Mouse (Mus musculus) heart, embryonic 13.5 days (tissue): ENCODE data around the gene Etl4. TPM values are rescaled to one million over a fixed set of nuclear protein-coding genes. Genes with fewer than 3 reads are reported as not detected.

Experiments
- ATAC-seq: fragments of 200-750 bp; cut with Nextera tagmentation; 2 replicates; pipeline ENCODE4 v1.8.0; 2017; ENCODE audit warnings: moderate TSS enrichment; ENCODE audit not compliant: insufficient number of reproducible peaks, low FRiP score, low TSS enrichment; ENCODE audit errors: extremely low read depth
- H3K27ac ChIP-seq: fragments of 300-500 bp; sonication (generic); replicated peaks from 2 replicates; pipeline ENCODE4 v1.5.1; 2015; ENCODE audit warnings: moderate library complexity, mild to moderate bottlenecking, inconsistent platforms
- H3K27me3 ChIP-seq: fragments of 300-500 bp; sonication (generic); replicated peaks from 2 replicates; pipeline ENCODE4 v1.6.1; 2015; ENCODE audit warnings: mild to moderate bottlenecking, inconsistent platforms
- H3K36me3 ChIP-seq: fragments of 300-500 bp; sonication (generic); 2 replicates; pipeline ENCODE4 v1.6.1; 2015; ENCODE audit warnings: mild to moderate bottlenecking, inconsistent platforms
- H3K4me1 ChIP-seq: fragments of 300-500 bp; sonication (generic); 2 replicates; pipeline ENCODE4 v1.6.1; 2015; ENCODE audit warnings: inconsistent platforms
- H3K4me2 ChIP-seq: fragments of 300-500 bp; sonication (generic); 2 replicates; pipeline ENCODE4 v1.6.1; 2015; ENCODE audit warnings: inconsistent platforms, mild to moderate bottlenecking, moderate library complexity
- H3K4me3 ChIP-seq: fragments of 300-500 bp; sonication (generic); 2 replicates; pipeline ENCODE4 v1.5.1; 2015; ENCODE audit warnings: moderate library complexity, mild to moderate bottlenecking, inconsistent platforms
- H3K9ac ChIP-seq: fragments of 300-500 bp; sonication (generic); 2 replicates; pipeline ENCODE4 v1.6.1; 2015; ENCODE audit warnings: inconsistent platforms, mild to moderate bottlenecking, moderate library complexity
- H3K9me3 ChIP-seq: fragments of 300-500 bp; sonication (generic); 2 replicates; pipeline ENCODE4 v1.6.1; 2016; ENCODE audit warnings: inconsistent platforms
- WGBS: fragments of 180-500 bp; shearing (Covaris S2); methylation state at CpG from one replicate; pipeline ENCODE4 v1.1.7; 2015; ENCODE audit warnings: mixed read lengths; 5-methylcytosine and 5-hydroxymethylcytosine counted together
- polyA plus RNA-seq: library from polyadenylated mRNA; unstranded; fragments of >200 nt; fragmentation: Nextera tagmentation; extraction: Ambion mirVana; gene quantifications from 2 replicates; pipeline ENCODE4 v1.2.1, GENCODE M21; 2015

Gene Etl4
- 7.5 and 8.4 TPM in 2 replicates for polyA plus RNA-seq

DNA sequence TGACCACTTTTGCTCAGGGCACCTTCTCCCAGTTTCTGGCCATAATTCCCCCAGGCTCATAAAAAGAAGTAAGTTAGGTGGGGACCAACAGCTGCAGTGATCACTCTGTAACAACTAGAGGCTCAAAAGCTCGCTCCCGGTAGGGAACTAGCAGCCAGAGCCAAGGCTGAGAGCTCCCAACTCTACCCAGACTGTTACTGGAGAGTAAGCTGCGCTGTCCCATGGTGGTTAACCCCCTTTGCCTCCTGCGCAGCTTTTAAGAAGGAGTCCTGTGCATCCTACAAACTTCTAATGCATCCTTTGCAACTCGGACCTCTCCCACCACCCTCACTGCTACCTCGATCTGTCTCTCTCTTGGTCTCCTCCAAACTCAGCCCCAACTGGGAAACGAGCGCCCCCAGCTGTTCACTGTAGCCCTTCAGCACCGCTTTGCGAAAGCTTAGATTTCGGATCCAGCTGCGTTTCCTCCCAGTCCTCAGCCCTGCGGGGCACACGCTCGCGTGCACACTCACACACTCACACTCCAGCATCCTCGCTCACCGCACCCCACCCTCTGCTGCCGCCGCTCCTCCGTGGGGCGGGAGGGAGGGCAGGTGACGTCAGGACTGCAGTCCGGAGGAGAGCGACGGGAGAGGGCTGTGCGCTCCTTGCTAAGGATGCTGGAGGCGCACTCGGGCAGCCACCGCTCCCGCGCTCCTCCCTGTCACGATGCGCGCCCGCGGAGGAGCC, at the start of gene Etl4:
Etl4 (plus strand) TSS at position 610 of the 729 bp plus-strand sequence.
- Histone ChIP-seq H3K4me3 (peak within 1 kb of the TSS; percentile 57), H3K27me3 (peaks cover 50% of the 10 kb centered on the region), H3K27ac (no peak within 1 kb of the TSS), H3K4me1 (peaks cover 16% of the 10 kb centered on the region), H3K4me2 (peak within 1 kb of the TSS; percentile 88), H3K9ac (peak within 1 kb of the TSS; percentile 52), H3K9me3 (no peaks in the 10 kb centered on the region), H3K36me3 (no peaks in the 10 kb centered on the region)
- under 1% methylated on average over 37 of the region's 37 CpGs for WGBS
- ATAC-seq, result 0 out of 2 replicates have a peak, but pooled peaks have one; percentile 51

DNA sequence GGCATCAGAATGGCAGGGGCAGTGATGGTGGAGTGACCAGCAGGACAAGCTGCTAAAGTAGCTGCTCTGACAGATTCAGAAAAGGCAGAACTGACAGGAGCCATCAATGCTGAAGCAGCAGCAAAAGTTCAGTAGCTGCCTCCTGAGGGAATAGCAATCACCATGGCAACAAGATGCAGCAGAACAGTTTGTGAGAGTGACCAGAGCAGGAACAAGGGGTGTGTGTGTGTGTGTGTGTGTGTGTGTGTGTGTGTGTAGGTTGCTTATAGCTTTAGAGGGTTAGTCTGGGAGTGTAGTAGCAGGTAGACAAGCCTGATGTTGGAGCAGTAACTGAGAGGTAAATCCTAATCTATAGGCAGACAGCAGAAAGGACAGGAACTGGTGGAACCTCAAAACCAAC, 40.4 kb upstream of the Etl4 start:
- no peaks in the 10 kb centered on the region for H3K9me3 ChIP-seq
- H3K4me3 ChIP-seq, result no peak overlapping the region
- H3K9ac ChIP-seq, result no peak overlapping the region
- no peaks in the 10 kb centered on the region for H3K36me3 ChIP-seq
- H3K4me1 ChIP-seq, result no peaks in the 10 kb centered on the region
- H3K27me3 ChIP-seq, result no peaks in the 10 kb centered on the region
- H3K27ac ChIP-seq, result no peak overlapping the region
- H3K4me2 ChIP-seq, result no peak overlapping the region
- ATAC-seq, result no peak

DNA sequence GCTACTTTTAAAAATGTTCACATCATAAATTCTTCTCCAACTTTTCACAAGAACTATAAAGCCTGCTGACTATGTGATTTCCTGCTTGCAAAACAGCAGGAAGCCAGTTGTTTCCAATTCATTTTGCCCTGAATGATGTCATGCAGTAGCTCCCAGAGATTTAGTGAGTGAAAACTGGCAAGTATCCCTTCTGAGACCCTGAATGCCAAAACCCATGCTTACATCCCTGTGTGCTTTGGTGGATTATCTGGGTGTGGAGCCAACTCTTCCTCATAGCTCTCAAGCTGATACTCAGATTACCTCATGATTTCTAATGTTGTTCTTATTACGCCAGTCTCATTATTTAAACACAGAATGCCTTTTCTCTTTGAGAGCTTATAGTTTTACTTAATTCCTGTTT, 37.7 kb upstream of the Etl4 start:
- H3K9me3 ChIP-seq, result no peaks in the 10 kb centered on the region
- no peaks in the 10 kb centered on the region for H3K27me3 ChIP-seq
- no peak overlapping the region for H3K9ac ChIP-seq
- no peak overlapping the region for H3K4me2 ChIP-seq
- no peaks in the 10 kb centered on the region for H3K4me1 ChIP-seq
- 83% methylated on average over 1 of the region's 1 CpGs for WGBS
- no peak overlapping the region for H3K4me3 ChIP-seq
- H3K36me3 ChIP-seq, result no peaks in the 10 kb centered on the region
- no peak for ATAC-seq
- no peak overlapping the region for H3K27ac ChIP-seq

- no peak overlapping the region for H3K27ac ChIP-seq
- no peak for ATAC-seq
- H3K9me3 ChIP-seq, result no peaks in the 10 kb centered on the region
- H3K36me3 ChIP-seq, result no peaks in the 10 kb centered on the region
- H3K27me3 ChIP-seq, result no peaks in the 10 kb centered on the region
- H3K4me2 ChIP-seq, result no peak overlapping the region
- H3K4me1 ChIP-seq, result no peaks in the 10 kb centered on the region
- no peak overlapping the region for H3K4me3 ChIP-seq
- WGBS, result 38% methylated on average over 4 of the region's 4 CpGs
- no peak overlapping the region for H3K9ac ChIP-seq
These were observed 18.7 kb upstream of the Etl4 start for GRCm38 (mm10) chr2:19890875-19891274.

DNA sequence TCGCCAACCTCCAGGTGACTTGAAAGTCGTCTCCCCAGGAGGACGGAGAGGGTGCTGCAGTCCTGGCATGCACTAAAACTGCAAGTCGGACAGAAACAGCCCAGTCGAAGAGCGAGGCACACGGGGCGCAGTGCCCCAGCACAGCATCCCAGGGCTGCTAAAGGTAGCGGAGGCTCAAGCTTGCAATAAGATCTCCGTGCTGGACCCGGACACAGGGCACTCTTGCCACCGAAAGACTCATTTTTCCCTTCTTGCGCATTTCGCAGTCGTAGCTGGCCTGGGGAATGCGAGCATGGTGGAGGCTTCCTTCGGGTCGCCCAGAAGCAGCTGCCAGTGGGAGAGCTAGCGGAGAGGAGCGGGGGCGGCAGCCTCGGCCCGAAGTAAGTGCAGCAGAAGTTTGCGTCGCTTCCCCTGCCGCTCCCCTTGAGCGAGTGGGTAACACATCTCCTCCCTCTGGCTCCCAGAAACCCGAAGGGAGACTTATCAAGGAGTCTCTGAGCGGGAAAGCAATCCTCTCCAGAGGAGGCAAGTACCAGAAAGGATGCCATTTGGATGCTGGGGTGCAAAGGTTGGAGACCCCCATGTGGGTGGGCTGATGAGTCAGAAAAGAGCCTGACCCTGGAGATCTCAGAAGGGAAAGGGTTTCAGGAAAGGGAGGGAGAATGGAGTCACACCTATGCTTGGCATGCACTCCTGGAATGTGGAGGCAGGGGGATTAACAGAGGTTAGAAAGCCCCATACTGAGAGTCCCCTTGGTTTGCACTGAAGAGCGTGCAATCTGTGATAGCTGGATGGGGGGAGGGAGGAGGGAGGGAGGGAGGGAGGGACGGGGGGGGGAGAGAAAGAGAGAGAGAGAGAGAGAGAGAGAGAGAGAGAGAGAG, 560 bp downstream of the Etl4 start:
- Histone ChIP-seq H3K4me3 (peak overlapping the region; percentile 57), H3K9ac (peak overlapping the region; percentile 52; the same call in 1 of the 2 replicates), H3K9me3 (no peaks in the 10 kb centered on the region), H3K27me3 (peaks cover 50% of the 10 kb centered on the region), H3K27ac (no peak overlapping the region), H3K36me3 (no peaks in the 10 kb centered on the region), H3K4me1 (peaks cover 16% of the 10 kb centered on the region), H3K4me2 (peak overlapping the region; percentile 88)
- ATAC-seq, result no peak
- WGBS, result 2% methylated on average over 30 of the region's 31 CpGs

GRCm38 (mm10) chr2:19910781-19911175, 1.2 kb downstream of the Etl4 start:
- ATAC-seq, result 0 out of 2 replicates have a peak, but pooled peaks have one; percentile 58
- H3K4me1 ChIP-seq, result peaks cover 16% of the 10 kb centered on the region
- no peaks in the 10 kb centered on the region for H3K9me3 ChIP-seq
- H3K4me3 ChIP-seq, result no peak overlapping the region
- no peaks in the 10 kb centered on the region for H3K36me3 ChIP-seq
- 2% methylated on average over 8 of the region's 8 CpGs for WGBS
- no peak overlapping the region for H3K9ac ChIP-seq
- no peak overlapping the region for H3K4me2 ChIP-seq
- no peak overlapping the region for H3K27ac ChIP-seq
- peaks cover 50% of the 10 kb centered on the region for H3K27me3 ChIP-seq

GRCm38 (mm10) chr2:19919190-19919589, 9.6 kb downstream of the Etl4 start:
- ATAC-seq, result no peak
- H3K4me2 ChIP-seq, result no peak overlapping the region
- no peaks in the 10 kb centered on the region for H3K9me3 ChIP-seq
- no peak overlapping the region for H3K9ac ChIP-seq
- H3K4me1 ChIP-seq, result no peaks in the 10 kb centered on the region
- H3K27me3 ChIP-seq, result no peaks in the 10 kb centered on the region
- H3K4me3 ChIP-seq, result no peak overlapping the region
- H3K27ac ChIP-seq, result no peak overlapping the region
- H3K36me3 ChIP-seq, result no peaks in the 10 kb centered on the region
- 25% methylated on average over 6 of the region's 6 CpGs for WGBS

- Histone ChIP-seq H3K27me3 (no peaks in the 10 kb centered on the region), H3K27ac (no peak overlapping the region), H3K9ac (no peak overlapping the region), H3K4me3 (no peak overlapping the region), H3K4me2 (no peak overlapping the region), H3K9me3 (peaks cover 7% of the 10 kb centered on the region; the same call in 1 of the 2 replicates), H3K36me3 (no peaks in the 10 kb centered on the region), H3K4me1 (no peaks in the 10 kb centered on the region)
- no peak for ATAC-seq
- 71% methylated on average over 1 of the region's 1 CpGs for WGBS
These were observed 20.4 kb downstream of the Etl4 start for GRCm38 (mm10) chr2:19930009-19930408.

DNA sequence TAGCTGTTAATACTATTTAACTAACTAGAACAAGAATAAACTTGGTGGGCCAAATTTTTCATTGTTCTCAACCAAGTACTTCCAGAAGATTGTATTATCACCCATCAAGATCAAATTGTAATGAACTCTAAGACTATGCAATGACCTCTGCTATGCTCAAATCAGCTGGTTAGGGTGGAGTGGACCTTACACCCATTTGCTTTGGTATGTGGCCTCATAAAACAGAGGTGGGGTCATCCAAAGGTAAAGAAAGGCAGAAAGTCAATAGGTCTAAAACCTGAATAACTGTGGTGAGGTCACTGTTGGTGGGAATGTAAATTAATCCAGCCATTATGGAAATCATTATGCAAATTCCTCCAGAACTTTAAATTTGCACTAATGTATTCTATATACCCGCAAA, 24.3 kb downstream of the Etl4 start:
- H3K36me3 ChIP-seq, result no peaks in the 10 kb centered on the region
- H3K4me2 ChIP-seq, result no peak overlapping the region
- no peak for ATAC-seq
- 78% methylated on average over 1 of the region's 1 CpGs for WGBS
- H3K27ac ChIP-seq, result no peak overlapping the region
- H3K9ac ChIP-seq, result no peak overlapping the region
- no peaks in the 10 kb centered on the region for H3K9me3 ChIP-seq
- no peak overlapping the region for H3K4me3 ChIP-seq
- no peaks in the 10 kb centered on the region for H3K27me3 ChIP-seq
- no peaks in the 10 kb centered on the region for H3K4me1 ChIP-seq

DNA sequence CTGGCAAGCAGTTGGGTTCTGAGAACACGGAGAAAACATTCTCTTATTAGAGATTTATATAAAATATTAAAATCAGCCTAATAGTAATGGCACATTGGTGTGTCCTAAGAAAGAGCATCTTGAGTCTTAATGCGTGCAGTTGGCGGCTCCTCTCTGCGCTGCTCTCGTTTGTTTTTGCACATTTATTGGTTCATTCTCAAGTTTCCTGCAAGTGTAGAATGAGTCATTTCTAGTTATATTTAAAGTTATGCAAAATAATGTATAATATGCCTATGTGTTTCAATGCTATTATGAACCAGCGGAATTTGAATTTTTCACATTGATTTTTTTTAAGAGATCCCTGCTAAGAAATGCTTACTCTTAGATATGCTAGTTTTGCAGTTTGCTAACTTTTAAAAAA, 35.6 kb downstream of the Etl4 start:
- Histone ChIP-seq H3K4me2 (no peak overlapping the region), H3K4me1 (no peaks in the 10 kb centered on the region), H3K4me3 (no peak overlapping the region), H3K9me3 (no peaks in the 10 kb centered on the region), H3K36me3 (no peaks in the 10 kb centered on the region), H3K9ac (no peak overlapping the region), H3K27ac (no peak overlapping the region), H3K27me3 (no peaks in the 10 kb centered on the region)
- 83% methylated on average over 6 of the region's 6 CpGs for WGBS
- no peak for ATAC-seq

DNA sequence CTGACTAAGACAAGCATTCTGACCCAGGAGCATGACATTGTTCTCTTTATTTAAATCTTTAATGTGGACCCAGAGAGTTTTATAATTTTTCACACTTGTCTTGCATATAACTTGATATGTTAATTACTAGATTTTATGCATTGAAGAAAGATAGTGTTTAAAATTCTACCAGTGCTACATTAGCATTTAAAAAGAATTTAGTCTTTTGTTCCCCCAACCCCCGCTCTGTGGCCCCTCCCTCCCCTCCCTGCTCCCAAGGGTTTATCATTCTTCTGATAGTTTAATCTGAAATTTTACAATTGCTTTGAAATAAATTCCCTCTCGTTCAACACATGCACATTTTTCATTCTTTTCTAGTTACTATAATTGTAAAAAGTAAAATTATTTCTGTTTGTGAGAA, 43.4 kb downstream of the Etl4 start:
- no peaks in the 10 kb centered on the region for H3K27me3 ChIP-seq
- H3K4me3 ChIP-seq, result no peak overlapping the region
- H3K4me2 ChIP-seq, result no peak overlapping the region
- WGBS, result 60% methylated on average over 2 of the region's 2 CpGs
- no peaks in the 10 kb centered on the region for H3K9me3 ChIP-seq
- H3K4me1 ChIP-seq, result no peaks in the 10 kb centered on the region
- no peaks in the 10 kb centered on the region for H3K36me3 ChIP-seq
- no peak overlapping the region for H3K27ac ChIP-seq
- no peak overlapping the region for H3K9ac ChIP-seq
- no peak for ATAC-seq
